Mouse (Mus musculus): ENCODE data around the gene Nme7. TPM values are rescaled to one million over a fixed set of nuclear protein-coding genes. Genes with fewer than 3 reads are reported as not detected.

Gene Nme7
- total and polyA plus RNA-seq, 2 experiments from 2014 or later = 9.0 to 10.5 TPM

DNA sequence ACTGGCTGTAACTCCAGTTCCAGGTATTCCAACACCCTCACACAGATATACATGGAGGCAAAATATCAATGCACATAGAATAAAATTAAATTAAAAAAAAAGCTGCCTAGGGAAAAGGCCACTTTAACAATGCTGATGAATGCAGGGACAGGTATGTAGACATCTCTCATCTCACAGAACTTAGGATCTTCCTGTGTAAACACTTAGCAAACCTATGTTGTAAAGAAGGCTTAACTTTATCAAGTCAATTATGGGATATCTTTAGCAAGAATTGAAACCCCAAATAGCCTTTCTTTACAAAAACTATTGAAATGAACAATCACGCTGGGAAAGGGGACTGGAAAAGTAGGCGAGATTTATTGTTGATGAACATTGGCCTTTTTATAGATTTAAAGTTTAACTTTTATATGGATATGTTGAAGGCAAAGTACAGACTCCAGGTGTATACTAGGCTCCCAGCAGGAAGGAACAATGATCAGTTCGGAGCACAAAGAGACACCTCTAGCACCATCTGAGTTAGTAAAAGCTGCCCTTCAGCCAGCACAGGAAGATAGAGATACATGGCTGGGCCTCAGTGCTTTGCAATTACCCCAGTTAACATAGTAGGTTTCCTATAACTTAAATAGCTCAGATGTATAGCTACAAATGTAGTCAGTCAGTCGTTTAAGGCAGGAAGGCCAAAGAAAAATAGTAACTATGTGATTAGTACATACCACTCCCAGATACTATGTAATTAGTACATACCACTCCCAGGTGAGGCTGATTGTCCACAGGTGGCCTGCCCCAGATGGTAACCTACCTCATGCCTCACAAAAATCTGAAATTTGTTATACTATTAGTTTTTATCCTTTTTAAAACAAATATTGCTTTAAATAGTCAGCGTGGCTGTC, 177.1 kb downstream of the Nme7 start:
- 82% methylated on average over 5 of the region's 5 CpGs for WGBS
- no peak overlapping the region for H3K4me3 ChIP-seq (ENCODE audit: low read depth, low read length)
- DNase-seq (ENCODE audit: low spot score) (no peak), ATAC-seq (ENCODE audit: insufficient read depth, low read depth) (no peak)
- H3K9ac ChIP-seq (replicated peaks; ENCODE audit: low read depth, low read length) = no peak overlapping the region
- H3K36me3 ChIP-seq (replicated peaks; ENCODE audit: control insufficient read depth, insufficient read depth, low read length) = no peaks in the 10 kb centered on the region
- TF ChIP-seq CTCF (IDR thresholded peaks at IDR 0.05; ENCODE audit: low read depth) = no peak
- TF ChIP-seq EP300 (IDR thresholded peaks at IDR 0.05; ENCODE audit: low read depth) = no peak
- H3K9me3 ChIP-seq (replicated peaks; ENCODE audit: control insufficient read depth, low read length) = no peaks in the 10 kb centered on the region
- H3K27me3 ChIP-seq (ENCODE audit: control insufficient read depth, insufficient read depth, low read length) = no peaks in the 10 kb centered on the region
- no peaks in the 10 kb centered on the region for H3K4me1 ChIP-seq (ENCODE audit: control insufficient read depth, insufficient read depth)
- H3K4me2 ChIP-seq (ENCODE audit: low read depth, low read length) = no peak overlapping the region
- H3K27ac ChIP-seq (ENCODE audit: low read depth) = no peak overlapping the region

DNA sequence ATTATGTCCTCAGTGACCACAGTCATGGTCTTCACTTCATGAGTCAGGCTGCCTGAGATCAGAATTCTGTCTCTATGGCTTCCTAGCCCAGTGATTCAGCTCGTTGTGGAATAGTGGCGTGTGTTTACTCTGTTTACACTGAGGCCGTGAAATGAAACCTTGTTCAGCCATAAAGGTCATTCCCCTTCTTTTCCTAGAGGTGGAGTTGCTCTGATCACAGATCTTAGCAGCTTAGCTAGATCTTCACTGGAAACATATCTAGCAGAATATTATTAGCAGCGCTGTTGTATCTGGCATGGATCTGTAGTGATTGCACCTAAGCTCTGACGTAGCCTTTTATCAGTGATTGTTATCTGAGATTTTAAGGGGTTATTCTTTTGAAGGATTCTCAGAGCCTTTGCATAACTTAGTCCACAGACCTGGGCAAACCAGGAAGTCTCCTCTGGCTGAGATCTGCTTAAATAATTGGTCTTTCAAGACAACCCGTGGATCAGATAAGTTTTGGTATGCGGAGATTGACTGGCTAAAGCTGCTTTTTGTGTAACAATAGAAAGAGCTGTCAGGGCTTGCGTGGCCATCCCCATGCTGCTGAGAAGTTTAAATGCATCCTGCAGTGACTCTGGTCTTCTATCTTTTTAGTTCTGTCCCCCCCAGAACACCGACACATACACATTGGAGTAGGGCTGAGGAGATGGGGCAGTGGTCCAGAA, 177.9 kb downstream of the Nme7 start:
- no peaks in the 10 kb centered on the region for H3K36me3 ChIP-seq (replicated peaks; ENCODE audit: control insufficient read depth, insufficient read depth, low read length)
- 54% methylated on average over 9 of the region's 9 CpGs for WGBS
- H3K4me2 ChIP-seq (ENCODE audit: low read depth, low read length) = no peak overlapping the region
- no peak overlapping the region for H3K4me3 ChIP-seq (ENCODE audit: low read depth, low read length)
- TF ChIP-seq CTCF (IDR thresholded peaks at IDR 0.05; ENCODE audit: low read depth) (no peak), EP300 (IDR thresholded peaks at IDR 0.05; ENCODE audit: low read depth) (no peak)
- DNase-seq (ENCODE audit: low spot score) (no peak), ATAC-seq (ENCODE audit: insufficient read depth, low read depth) (no peak)
- H3K9ac ChIP-seq (replicated peaks; ENCODE audit: low read depth, low read length) = no peak overlapping the region
- no peaks in the 10 kb centered on the region for H3K9me3 ChIP-seq (replicated peaks; ENCODE audit: control insufficient read depth, low read length)
- H3K27me3 ChIP-seq (ENCODE audit: control insufficient read depth, insufficient read depth, low read length) = no peaks in the 10 kb centered on the region
- no peaks in the 10 kb centered on the region for H3K4me1 ChIP-seq (ENCODE audit: control insufficient read depth, insufficient read depth)
- H3K27ac ChIP-seq (ENCODE audit: low read depth) = no peak overlapping the region

DNA sequence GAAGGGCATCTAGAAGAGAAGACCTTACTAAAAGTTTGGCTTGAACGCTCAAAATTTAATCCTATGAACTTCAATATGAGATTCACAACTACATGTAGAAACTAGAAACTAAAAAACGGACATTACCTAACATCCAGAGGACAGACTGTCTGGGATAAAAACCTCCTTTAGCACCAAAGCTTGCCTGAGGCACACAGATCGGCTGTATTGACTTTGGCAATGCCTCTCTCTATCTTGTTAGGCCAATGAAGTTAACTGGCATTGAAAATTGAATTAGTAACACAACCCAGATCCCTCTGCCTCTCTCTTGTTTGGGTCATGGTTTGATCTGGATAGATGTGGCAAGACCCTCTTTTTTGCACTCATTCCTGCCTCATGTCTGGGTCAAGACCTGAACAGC, 178.9 kb downstream of the Nme7 start:
- TF ChIP-seq CTCF (IDR thresholded peaks at IDR 0.05; ENCODE audit: low read depth) (no peak), EP300 (IDR thresholded peaks at IDR 0.05; ENCODE audit: low read depth) (no peak)
- Histone ChIP-seq H3K9me3 (replicated peaks; ENCODE audit: control insufficient read depth, low read length) (no peaks in the 10 kb centered on the region), H3K9ac (replicated peaks; ENCODE audit: low read depth, low read length) (no peak overlapping the region), H3K4me3 (ENCODE audit: low read depth, low read length) (no peak overlapping the region), H3K27me3 (ENCODE audit: control insufficient read depth, insufficient read depth, low read length) (no peaks in the 10 kb centered on the region), H3K27ac (ENCODE audit: low read depth) (no peak overlapping the region), H3K4me1 (ENCODE audit: control insufficient read depth, insufficient read depth) (no peaks in the 10 kb centered on the region), H3K36me3 (replicated peaks; ENCODE audit: control insufficient read depth, insufficient read depth, low read length) (no peaks in the 10 kb centered on the region), H3K4me2 (ENCODE audit: low read depth, low read length) (no peak overlapping the region)
- DNase-seq (ENCODE audit: low spot score) (no peak), ATAC-seq (ENCODE audit: insufficient read depth, low read depth) (no peak)
- WGBS = 73% methylated on average over 3 of the region's 3 CpGs

DNA sequence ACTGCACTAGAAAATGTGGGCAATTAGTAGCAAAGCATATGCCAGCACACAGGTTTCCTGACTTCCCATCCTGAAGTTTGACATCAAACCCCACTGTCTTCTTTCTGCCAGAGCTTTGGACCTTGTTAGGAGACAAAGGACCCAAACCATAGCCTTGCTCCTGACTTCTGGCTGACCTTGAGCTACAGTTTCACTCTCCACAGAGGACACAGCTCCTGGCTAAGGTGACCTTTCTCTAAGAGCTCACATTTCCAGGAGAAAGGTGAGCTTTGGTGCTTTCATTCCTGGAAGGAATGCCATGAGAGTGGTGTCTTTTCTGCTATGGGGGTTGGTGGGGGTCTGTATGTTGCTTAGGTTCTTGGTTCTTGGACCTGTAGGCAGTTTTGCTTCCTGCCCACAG, 179.8 kb downstream of the Nme7 start:
- DNase-seq (ENCODE audit: low spot score) (no peak), ATAC-seq (ENCODE audit: insufficient read depth, low read depth) (no peak)
- Histone ChIP-seq H3K4me2 (ENCODE audit: low read depth, low read length) (no peak overlapping the region), H3K27me3 (ENCODE audit: control insufficient read depth, insufficient read depth, low read length) (no peaks in the 10 kb centered on the region), H3K9ac (replicated peaks; ENCODE audit: low read depth, low read length) (no peak overlapping the region), H3K4me1 (ENCODE audit: control insufficient read depth, insufficient read depth) (no peaks in the 10 kb centered on the region), H3K36me3 (replicated peaks; ENCODE audit: control insufficient read depth, insufficient read depth, low read length) (no peaks in the 10 kb centered on the region), H3K4me3 (ENCODE audit: low read depth, low read length) (no peak overlapping the region), H3K9me3 (replicated peaks; ENCODE audit: control insufficient read depth, low read length) (no peaks in the 10 kb centered on the region), H3K27ac (ENCODE audit: low read depth) (no peak overlapping the region)
- TF ChIP-seq EP300 (IDR thresholded peaks at IDR 0.05; ENCODE audit: low read depth) = no peak
- no peak for TF ChIP-seq CTCF (IDR thresholded peaks at IDR 0.05; ENCODE audit: low read depth)

Other genes starting within 250 kb of the Nme7 start
- 0.50 TPM in 1 of 2 replicates, not detected in the other for gene Sell, start 242.1 kb upstream of the Nme7 start, total RNA-seq (2014; rRNA removed; ENCODE audit: low replicate concordance)
- 0.18 and 0.44 TPM in 2 replicates for gene Sell, start 242.1 kb upstream of the Nme7 start, polyA plus RNA-seq (2015; fragmentation: Nextera tagmentation; extraction: Ambion mirVana)
- gene Selp, start 188.9 kb upstream of the Nme7 start, total RNA-seq (2014; rRNA removed; ENCODE audit: low replicate concordance) = 1.3 TPM in 1 of 2 replicates, not detected in the other
- 0.38 and 0.51 TPM in 2 replicates for gene Selp, start 188.9 kb upstream of the Nme7 start, polyA plus RNA-seq (2015; fragmentation: Nextera tagmentation; extraction: Ambion mirVana)
- gene F5, start 152.3 kb upstream of the Nme7 start, total RNA-seq (2014; rRNA removed; ENCODE audit: low replicate concordance) = 0.27 TPM in 1 of 2 replicates, not detected in the other
- 0.05 TPM in 2 replicates for gene F5, start 152.3 kb upstream of the Nme7 start, polyA plus RNA-seq (2015; fragmentation: Nextera tagmentation; extraction: Ambion mirVana)
- 7.6 and 10.6 TPM in 2 replicates for gene Slc19a2, start 55.1 kb upstream of the Nme7 start, total RNA-seq (2014; rRNA removed; ENCODE audit: low replicate concordance)
- gene Slc19a2, start 55.1 kb upstream of the Nme7 start, polyA plus RNA-seq (2015; fragmentation: Nextera tagmentation; extraction: Ambion mirVana) = 5.0 and 5.3 TPM in 2 replicates
- 1.1 and 6.9 TPM in 2 replicates for gene Ccdc181, start 28.5 kb upstream of the Nme7 start, total RNA-seq (2014; rRNA removed; ENCODE audit: low replicate concordance)
- 9.8 and 11.2 TPM in 2 replicates for gene Ccdc181, start 28.5 kb upstream of the Nme7 start, polyA plus RNA-seq (2015; fragmentation: Nextera tagmentation; extraction: Ambion mirVana)
- 3.9 and 16.3 TPM in 2 replicates for gene Blzf1, start 3.4 kb downstream of the Nme7 start, total RNA-seq (2014; rRNA removed; ENCODE audit: low replicate concordance)
- gene Blzf1, start 3.4 kb downstream of the Nme7 start, polyA plus RNA-seq (2015; fragmentation: Nextera tagmentation; extraction: Ambion mirVana) = 27.3 and 27.6 TPM in 2 replicates
- gene Atp1b1, start 154.2 kb downstream of the Nme7 start, total RNA-seq (2014; rRNA removed; ENCODE audit: low replicate concordance) = 149 and 175 TPM in 2 replicates
- gene Atp1b1, start 154.2 kb downstream of the Nme7 start, polyA plus RNA-seq (2015; fragmentation: Nextera tagmentation; extraction: Ambion mirVana) = 308 TPM in 2 replicates

Measured in heart, postnatal 0 days (tissue).